Mouse (Mus musculus): Measurements from ENCODE around the gene Inpp4b.

Inpp4b gene

DNA sequence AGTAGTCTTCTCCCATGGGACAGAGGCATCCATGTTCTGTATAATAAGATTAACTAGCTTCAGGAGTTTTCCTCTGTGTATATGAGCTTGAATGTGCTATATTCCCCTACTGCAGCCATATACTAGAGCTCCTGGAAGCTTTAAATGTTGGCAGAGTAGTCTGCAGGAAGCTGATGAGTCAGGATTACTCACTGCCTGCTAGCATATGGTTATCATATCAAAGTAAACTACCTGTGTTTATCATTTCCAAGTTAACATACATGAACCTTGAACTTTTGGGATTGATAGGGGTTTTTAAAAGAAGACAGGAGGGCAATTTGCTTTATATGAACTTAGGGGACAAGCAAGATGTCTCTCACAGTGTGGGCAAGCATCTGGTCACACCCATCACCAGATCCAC, 498.2 kb downstream of the Inpp4b start:
- no peak for DNase-seq (ENCODE audit: low spot score in 2 of 2)

DNA sequence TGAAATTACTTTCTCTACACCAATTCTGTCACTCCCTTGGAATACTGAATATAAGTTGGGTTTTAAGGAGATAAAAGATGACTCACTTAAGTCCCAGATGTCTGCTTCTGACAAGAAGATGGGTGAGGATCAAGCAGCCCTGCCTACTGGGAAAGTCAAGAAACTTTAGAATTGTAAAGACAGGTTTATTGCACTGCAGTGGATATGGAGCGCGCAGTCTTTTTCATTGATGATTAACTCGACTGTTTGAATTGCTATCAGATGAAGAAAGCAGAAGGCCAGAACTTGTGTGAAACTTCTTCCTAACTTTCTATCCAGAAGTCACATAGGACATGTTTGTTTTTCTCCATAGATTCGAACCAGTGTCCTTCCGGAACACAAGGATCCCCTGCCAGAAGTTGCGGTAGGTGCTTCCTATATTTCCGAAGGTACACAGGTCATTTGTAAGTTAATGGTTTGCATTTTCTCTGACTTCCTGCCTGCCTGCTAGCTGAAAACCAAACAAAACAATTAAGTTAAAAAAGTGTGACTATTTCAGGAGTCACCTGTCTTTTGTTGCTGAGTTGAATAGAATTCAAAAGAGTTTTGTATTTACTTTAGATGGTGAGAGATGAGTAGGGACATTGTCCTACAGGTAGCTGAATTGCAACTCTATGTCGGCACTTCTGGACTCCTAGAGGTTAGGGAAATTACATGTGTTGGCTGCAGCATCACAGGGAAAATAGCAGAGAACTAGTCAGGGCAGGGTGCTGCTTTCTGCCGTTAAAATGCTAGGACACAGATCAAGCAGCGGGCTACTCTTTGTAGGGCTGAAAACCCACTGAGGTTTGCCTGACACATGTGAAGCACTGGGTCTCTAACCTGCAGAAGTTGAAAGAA, 502.0 kb downstream of the Inpp4b start:
- no peak for DNase-seq (ENCODE audit: low spot score in 2 of 2)

DNA sequence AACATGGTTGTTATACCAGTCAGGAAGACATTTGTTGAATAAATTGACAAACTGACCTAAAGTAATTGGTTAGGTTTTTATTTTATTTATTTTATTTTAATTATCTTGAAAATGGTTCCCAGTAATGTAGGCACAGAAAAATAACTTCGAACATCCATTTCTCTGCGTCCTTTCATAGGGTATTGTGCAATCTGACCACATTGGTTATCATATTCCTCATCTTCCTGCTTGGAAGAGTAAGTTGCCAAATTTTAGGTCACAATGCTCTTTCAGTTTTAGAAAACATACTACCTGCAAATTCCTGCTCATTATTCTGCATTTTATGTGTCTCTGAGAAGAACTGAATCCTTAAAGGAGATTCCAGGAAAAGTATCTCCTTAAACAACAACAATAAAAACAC, 505.6 kb downstream of the Inpp4b start:
- DNase-seq (ENCODE audit: low spot score in 2 of 2) = no peak

DNA sequence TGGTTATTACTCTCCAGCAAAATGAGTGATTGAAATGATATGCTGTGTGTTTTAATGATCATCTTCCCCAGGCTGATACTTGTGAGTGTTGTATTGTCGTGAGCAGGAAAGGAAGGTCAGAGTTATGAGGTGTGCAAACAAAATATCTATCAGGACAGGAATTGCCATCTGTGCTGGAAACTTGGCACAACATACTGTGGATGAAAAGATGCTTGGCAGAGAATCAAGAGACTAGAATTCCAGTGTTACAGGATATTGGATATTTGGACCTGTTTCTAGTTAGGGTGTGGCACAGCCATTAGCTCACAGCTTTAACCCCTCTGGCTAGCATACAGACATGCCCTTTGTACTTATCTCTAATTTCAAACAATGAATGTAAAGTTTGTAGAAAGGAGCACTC, 507.6 kb downstream of the Inpp4b start:
- no peak for DNase-seq (ENCODE audit: low spot score in 2 of 2)

DNA sequence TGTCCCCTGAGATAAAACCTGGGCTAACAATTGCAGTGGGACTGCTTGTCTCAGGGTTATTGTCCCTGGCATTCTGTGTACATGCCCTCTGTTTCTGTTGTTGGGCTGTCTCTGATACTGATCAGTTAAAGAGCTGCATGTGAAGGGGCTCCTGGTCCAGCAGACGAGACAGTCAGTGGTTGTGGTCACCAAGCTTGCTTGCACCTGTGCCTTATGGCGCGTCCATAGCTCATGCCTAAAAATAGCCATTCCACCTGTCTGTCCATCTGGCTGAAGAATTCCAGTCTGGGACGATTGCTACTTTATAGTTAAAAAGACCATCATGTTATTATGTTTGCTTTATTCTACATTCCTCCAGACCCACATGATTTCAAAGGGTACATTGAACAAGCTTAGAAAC, 510.8 kb downstream of the Inpp4b start:
- DNase-seq (ENCODE audit: low spot score in 2 of 2) = no peak

DNA sequence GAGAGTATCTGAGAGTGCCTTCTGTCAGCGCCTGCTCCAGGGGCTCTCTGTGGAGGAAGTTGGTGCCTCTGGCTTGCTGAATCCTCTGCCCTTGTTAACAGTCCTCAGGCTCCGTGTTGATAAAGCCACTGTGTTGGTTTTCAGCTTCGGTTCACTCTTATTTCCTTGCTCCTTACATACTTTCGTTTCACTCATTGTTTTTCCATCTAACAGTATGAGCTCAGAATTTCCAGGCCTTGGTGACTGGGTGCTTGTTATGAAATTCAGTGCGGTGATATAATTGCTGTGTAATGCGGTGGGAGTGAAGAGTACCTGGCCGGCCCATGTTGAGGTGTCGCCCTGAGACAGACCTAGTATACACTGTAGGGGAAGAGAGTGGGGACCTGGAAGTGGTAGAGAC, 512.2 kb downstream of the Inpp4b start:
- DNase-seq (ENCODE audit: low spot score in 2 of 2) = no peak

DNA sequence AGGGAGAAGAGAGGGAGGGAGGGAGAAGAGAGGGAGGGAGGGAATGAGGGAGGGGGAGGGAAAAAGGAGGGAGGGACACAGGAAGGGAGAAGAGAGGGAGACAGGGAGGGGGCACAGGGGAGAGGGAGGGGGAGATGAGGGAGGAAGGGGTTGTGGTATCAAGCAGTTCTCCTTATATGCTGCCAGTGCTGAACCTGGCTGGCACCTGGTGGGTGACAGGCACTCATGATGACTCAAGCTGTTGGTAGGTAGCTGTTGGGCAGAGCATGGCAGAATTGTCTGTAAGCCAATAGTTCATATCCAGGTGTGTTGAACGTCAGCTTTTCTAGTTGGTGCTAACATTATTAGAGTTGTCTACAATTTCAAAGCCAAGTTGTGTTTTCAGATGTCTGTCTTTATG, 512.7 kb downstream of the Inpp4b start:
- DNase-seq (ENCODE audit: low spot score in 2 of 2) = no peak

DNA sequence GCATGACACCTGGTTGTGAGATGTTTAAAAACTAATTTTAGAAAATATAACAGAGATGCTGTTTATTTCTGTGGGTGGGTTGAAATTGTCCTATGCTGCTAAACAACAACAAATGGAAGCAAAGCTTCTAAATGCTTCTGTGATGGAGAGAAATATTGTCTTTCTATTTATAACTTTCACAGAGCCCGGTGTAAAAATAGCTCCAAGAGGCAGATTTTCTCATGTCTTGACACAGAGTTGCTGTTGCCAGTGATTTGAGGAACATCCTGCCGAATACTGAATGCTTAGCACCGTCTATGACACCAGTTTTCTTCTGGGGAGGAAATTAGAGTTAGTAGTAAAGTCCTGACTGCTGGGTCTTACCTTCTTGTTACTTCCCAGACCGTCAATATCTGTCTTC, 513.8 kb downstream of the Inpp4b start:
- DNase-seq (ENCODE audit: low spot score in 2 of 2) = no peak

DNA sequence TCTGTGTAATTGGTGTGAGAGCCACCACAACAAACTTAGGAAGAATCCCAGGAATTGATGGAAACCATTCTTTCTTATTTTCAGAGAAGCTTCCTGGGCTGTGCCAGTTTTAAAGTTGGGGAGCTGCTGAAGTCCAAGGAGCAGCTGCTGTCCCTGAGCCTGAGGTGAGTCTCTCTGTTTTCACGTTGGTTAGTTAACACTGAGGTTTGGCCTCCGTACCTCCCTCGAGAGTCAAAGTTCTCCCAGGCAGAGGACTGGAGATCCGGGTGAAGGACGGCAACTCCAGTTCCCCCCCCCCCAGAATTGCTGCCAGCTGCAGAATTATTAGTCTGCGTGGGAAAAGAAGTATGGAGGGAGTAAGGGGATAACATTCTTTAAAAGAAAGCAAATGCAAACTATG, 514.3 kb downstream of the Inpp4b start:
- DNase-seq (ENCODE audit: low spot score in 2 of 2) = no peak

DNA sequence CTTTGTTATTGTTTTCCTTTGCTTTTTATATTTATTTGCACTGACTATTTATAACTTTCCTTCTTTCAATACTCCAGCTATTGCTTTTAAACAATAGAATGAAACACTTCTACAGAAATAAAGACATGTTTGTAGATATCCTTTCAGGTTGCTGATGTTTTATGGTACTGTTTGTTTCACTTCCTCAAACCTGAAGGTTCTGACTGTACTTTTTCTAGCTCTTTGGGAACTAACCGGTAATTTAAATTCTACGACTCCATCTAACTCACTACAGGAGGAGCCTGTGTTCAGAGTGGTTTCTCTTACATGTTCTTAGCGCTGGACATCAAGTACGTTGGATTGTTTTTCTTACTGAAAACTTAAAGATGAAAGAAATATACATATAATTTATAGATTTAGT, 516.0 kb downstream of the Inpp4b start:
- DNase-seq (ENCODE audit: low spot score in 2 of 2) = no peak

DNA sequence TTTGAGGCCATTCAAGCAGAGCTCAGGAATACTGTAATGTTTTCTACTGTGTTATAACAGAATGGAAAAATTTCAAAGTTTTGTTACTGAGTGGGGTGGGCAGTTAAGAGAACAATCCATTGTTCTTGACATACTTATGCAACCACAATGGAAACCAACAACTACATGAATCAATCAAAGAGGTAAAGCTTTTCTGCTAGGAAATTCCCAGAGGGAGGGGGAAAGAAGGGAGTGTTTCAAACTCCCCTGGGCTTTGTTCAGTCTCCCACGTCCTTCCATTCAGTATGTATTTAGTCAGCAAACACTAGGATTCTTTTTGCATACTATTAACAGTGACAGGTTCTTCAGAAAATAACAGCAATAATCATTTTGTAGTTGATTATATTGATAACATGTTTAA, 517.4 kb downstream of the Inpp4b start:
- DNase-seq (ENCODE audit: low spot score in 2 of 2) = no peak

DNA sequence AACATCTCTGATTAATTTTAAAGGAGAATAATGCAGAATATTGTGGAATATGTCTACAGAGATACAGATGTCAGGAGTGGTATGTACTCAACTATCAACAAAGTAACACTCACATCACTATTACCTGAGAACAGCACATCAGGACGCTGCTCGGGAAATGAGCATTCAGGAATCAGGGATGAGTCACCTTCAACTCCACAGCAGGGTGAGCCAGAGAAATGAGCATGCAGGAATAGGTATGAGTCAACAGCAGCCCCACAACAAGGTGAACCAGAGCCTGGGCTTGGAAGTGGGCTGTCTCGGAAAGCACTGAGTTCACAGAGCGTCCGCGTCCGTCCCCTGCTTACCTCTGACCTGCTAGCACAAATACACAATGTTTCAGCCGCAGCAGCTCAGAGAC, 519.0 kb downstream of the Inpp4b start:
- no peak for DNase-seq (ENCODE audit: low spot score in 2 of 2)

DNA sequence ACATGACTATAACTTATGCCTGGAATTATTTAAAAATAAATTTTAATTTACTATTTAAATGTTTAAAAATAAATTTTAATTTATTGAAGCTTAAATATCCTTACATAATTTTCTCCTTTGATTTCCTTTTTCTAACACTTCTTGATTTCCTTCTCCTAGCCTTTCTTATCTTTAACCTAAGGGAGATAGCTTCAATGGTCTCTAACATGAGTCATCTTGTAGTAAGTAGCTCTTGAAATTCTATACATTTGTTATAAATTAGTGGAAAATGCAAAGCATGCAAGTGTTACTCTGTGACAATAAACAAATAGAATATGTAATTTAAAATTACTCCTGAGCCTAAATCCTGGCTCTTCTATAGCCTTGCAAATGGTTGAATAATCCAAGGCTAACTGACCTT, 520.4 kb downstream of the Inpp4b start:
- DNase-seq (ENCODE audit: low spot score in 2 of 2) = no peak

DNA sequence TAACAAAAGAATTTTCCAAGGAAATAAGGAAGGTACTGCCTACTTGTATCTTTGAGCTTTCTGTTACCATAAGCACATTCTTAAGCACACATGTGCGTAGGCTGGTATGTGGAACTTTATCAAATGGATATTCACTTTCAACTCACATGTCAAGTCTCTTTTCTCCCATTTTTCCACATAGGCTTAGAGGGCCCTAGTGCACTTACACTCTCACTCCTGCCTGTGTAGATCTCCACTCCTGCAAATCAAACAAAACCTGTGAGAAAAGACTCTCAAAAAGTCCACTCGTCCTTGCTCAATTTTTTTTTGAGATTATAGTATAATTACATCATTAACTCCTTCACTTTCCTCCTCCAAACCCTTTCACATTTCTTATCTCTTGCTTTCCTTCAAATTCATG, 522.0 kb downstream of the Inpp4b start:
- no peak for DNase-seq (ENCODE audit: low spot score in 2 of 2)

DNA sequence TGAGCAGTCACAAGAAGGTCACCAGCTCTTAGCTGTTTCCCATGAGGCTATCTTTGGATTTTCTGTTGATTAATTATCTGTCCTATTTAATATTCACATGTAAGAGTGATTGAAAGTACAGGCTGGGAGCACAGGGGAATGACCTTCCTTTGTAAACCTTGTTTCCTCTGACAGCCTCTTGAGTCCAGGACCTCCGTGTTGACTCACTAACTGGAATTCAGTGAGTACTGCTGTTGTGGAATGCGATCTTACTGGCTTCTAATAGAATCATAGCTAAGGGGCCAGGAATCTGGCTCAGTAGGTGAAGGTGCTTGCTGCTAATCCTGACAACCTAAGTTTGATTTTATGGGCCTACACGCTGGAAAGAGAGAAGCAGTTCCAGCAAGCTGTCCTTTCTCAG, 523.3 kb downstream of the Inpp4b start:
- no peak for DNase-seq (ENCODE audit: low spot score in 2 of 2)

DNA sequence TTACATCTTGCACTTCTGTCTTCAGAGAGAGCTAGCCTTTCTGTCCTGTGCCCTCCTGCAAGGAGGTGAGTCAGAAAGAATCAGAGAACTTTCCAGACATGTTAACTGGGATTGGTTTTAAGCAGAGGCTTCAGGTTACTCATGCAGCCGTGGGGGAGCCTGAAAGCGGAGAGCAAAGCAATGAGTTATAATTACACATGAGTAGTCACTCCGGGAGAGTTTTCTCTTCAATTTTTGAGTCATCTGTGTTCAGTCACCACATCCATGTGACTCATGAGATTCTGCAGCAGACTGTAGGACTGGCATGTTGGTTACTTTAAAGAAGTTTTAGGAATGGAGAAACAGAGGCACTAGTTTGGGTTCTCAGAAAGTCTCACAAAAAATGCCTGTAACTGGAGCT, 524.7 kb downstream of the Inpp4b start:
- DNase-seq (ENCODE audit: low spot score in 2 of 2) = peak in 1 of 2 experiments; percentile 9

DNA sequence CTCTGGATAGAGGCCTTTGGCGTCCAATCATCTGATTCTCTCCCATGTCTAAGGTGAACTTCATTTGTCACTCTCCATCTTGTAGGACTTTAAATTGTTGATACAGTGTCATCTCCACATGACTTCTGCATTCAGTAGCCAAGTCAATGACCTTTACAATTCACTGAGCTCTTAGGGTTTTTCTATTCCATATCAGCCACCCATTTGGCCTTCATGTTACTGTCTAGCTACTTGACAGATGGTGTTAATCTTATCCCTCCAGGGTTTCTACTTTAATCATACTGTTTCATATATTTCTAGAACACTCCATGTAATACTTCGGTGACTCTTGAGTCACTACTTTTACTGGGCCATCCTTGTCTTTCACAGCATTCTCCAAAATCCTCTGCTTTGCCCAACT, 528.1 kb downstream of the Inpp4b start:
- no peak for DNase-seq (ENCODE audit: low spot score in 2 of 2)

DNA sequence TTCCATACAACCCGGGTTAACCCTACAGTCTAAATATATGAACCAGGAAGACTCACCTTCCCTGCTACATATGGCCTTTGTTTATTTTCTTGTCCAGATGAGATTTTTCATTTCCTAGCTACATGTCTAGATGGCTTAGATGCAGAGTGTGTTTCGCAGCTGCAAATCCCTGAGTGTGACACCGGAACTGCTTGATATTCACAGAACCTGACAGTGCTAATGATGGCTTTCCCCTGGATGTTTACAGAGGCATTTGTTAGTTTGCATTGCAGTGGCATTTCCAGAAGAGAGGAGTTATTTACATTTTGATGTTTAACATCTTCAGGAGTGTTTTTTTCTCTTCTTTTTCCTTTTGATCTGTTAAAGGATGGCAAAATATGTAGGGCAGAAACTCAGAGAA, 537.7 kb downstream of the Inpp4b start:
- DNase-seq (ENCODE audit: low spot score in 2 of 2) = no peak

DNA sequence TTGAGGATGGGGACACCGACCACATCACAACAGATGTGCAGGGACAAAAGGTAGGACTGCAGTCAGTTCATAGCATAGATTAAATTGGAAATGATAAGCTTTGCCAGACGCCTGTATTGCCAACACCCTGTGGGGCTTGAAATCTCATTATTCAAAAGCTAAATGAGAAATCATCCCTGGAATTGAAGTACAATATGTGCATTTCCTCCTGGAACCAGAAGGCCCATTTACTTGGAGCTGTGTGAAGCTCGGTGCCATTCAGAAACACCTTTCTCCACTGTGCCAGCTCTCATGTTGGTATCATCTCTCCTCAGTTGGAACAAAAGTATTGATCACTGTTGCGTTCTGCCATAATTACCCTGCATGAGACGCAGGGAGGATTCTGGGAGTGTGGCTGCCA, 541.8 kb downstream of the Inpp4b start:
- DNase-seq (ENCODE audit: low spot score in 2 of 2) = no peak

DNA sequence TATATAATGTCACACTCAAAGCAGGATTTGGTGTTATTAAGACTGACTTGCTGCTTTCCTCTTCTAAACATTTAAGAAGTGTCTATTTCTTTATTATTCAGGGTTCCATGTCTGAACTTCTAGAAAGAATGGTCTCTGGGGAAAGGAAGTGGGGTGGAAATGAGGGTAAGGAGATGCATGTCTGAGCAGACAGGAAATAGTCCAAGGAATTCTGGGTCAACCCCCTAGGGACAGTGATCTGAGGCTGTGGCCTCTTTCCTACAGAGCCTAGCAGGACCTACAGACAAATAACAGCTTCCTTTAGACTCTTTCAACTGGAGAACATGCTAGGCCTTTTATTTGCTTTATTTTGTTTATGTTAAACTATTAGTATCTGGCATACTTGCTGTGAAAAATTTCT, 546.5 kb downstream of the Inpp4b start:
- DNase-seq (ENCODE audit: low spot score in 2 of 2) = no peak

DNA sequence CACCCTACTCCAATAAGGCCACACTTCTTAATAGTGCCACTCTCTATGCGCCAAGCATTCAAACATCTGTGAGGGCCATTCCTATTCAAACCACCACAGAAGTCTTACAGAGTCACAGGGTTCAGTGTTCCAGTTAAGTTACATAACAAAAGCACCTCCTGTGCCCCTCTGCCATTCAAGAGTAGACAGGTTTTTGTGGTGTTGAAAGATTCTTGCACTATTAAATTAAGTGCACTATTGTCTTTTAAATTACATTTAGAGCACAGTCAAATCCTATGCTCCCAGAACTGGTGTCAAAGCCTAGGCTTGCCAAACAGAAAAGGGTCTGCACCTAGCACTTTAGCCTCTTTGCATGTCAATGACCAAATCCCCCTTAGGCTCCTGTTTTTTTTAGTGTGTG, 550.9 kb downstream of the Inpp4b start:
- no peak for DNase-seq (ENCODE audit: low spot score in 2 of 2)

DNA sequence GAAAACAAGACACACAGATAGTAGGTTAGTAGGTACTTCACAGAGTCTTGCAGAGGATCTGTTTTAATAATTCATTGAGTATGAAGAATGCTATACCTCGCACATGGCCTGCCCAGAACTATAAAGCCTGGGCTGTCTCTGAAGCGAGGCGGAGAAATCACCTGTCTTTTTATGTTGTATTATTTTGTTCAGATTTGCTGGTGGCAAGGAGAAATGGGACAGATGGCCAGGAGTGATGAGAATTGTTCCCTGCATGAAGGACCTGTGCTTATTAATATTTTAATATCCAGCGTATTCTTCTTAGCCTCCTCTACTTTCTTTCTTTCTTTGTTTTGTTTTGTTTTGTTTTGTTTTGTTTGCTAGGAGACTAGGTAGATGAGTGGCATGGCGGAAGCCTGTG, 604.5 kb downstream of the Inpp4b start:
- no peak for DNase-seq (ENCODE audit: low spot score in 2 of 2)

DNA sequence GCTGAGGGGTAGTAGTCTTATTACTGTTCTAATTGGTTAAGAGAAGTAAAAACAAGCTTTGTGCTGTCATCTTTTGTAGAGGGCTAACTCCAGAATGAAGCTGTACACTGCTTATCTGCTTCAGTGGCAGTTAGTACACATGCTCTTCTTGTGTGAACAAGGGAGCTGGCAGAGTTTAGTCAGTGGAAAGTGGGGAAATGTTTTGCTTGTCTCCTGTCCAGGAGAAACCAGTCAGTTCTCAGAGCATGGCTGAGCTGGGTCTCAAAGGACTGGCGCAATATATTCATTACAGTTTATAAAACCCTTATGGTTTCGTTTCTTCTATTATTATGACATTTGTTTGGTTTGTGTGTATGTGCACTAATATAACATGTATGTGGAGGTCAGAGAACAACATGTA, 610.7 kb downstream of the Inpp4b start:
- no peak for DNase-seq (ENCODE audit: low spot score in 2 of 2)

DNA sequence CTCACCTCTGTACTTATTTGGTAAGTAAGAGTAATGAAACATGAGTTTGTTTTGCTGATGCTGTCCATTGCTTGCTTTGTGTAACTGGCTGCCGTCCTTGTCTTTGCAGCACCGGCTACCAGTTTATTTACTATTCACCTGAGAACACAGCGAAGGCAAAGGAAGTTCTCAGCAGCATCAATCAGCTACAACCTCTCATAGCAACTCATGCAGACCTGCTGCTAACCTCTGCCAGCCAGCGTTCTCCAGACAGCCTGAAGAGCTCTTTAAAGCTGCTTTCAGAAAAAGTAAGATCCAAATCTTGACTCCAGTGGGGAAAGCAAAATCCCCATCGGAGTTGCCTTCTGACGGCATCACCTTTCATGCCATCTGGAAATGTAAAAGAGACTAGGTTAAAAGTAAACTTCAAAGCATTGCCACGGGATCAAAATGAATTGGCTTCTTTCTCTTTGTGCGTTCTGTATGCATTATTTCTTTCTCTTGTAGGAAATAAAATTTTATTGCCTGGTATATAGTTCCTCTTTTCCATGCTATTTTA, 642.8 kb downstream of the Inpp4b start:
- no peak for DNase-seq (ENCODE audit: low spot score in 2 of 2)
